Mouse (Mus musculus): Measurements from ENCODE around the gene Slc25a17. TPM values are rescaled to one million over a fixed set of nuclear protein-coding genes. Genes with fewer than 3 reads are reported as not detected.

The Slc25a17 gene
- 41.4 and 41.9 TPM in 2 replicates for polyA plus RNA-seq (2015; fragmentation: Nextera tagmentation; extraction: Ambion mirVana)

DNA sequence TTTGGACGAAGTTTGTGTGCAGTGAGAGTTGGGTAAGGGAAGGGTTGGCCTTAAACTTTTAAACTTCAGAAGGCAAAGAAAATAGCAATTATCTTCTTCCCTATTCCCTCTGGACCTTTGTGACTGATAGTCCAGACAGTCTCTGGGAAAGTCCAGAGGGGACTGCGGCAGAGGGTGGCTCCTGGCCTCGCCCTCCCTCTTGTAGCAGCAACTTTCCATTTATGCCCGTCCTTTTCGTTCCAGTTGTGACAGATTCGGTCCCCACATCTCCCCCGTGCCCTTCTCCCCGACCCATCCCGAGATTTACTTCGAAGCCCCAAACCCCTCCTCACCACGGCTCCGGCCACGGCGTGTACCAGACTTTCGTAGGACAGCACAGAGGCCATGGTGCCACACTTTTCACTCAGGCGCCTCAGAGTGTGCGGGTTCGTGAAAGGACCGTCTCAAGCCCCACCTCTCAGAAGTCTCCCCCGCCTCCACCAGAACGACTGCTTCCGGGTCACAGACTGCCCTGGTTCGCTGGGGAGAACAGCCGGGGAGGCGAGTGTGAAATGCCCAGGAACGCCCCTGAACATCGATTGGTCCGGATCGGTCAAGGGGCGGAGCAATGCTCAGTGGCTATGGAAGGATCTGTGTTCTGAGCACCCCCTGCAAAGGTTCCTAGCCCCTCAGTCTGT, at the start of gene Slc25a17:
Slc25a17 (minus strand) TSS at position 468 of the 677 bp plus-strand sequence.

DNA sequence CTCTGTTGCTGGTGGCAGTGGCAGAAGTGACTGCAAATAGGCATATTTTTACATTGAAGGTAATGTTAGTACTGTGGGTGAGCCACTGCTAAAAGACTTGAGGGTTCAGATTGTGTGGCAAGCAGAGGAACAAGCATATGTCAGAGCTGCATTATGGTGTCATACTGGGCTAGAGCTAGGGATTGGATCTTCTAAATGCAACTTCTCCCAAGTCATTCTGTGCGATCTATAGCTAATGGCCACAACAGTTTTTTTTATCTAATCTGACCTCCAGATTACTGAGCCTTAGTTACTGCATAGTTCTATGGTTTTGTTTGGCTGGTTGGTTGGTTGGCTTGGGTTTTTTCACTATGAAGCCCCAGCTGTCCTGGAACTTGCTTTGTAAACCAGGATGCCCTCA, 47.6 kb upstream of the Slc25a17 start, which contains the start of gene Dnajb7:
Dnajb7 (minus strand) TSS at position 101 of the 400 bp plus-strand sequence.

DNA sequence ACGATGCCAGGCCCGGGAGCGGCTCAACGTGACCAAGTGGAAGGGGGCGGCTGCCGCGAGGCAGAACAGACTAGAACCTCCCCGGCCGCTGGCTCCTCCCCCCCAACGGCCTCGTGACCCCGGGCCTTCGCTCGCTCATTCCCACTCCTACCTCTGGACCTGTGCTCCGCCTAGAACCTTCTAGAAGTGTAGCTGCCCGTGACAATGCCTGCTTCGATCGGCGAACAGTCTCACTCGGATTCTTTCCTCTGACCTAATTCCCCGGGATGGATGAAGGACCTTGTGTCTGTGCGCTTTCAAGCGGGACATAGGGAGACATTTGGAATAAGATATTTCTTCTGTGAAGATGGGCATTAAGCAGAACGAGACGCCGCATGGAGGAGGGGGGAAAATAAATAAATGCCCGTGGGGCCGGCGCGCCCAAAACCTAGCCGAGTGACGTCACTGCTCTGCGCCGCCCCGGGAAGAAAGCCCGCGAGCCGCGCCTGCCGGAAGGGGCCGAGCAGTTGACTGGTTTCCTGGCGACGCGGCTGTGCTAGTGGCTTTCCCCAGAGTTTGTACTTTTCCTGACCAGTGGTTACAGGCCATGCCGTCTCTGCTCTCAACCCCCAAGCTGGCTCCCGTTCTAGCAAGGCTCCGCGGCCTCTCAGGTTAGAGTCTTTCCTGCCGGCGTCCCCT, 39.2 kb upstream of the Slc25a17 start, which contains the start of the genes St13 and Xpnpep3:
St13 (minus strand) TSS at position 440 of the 678 bp plus-strand sequence.
Xpnpep3 (plus strand) TSS at position 501 of the 678 bp plus-strand sequence.

Other genes with a start within 250 kb of the Slc25a17 start
- gene Mrtfa, start 170.1 kb downstream of the Slc25a17 start, polyA plus RNA-seq (2015; fragmentation: Nextera tagmentation; extraction: Ambion mirVana) = 13.4 and 16.4 TPM in 2 replicates
- 0.12 TPM in 1 of 2 replicates, not detected in the other for gene Mchr1, start 125.3 kb downstream of the Slc25a17 start, polyA plus RNA-seq (2015; fragmentation: Nextera tagmentation; extraction: Ambion mirVana)
- 62.5 and 69.0 TPM in 2 replicates for gene St13, start 39.3 kb upstream of the Slc25a17 start, polyA plus RNA-seq (2015; fragmentation: Nextera tagmentation; extraction: Ambion mirVana)
- 5.0 TPM in 2 replicates for gene Xpnpep3, start 39.3 kb upstream of the Slc25a17 start, polyA plus RNA-seq (2015; fragmentation: Nextera tagmentation; extraction: Ambion mirVana)
- 0.96 and 1.7 TPM in 2 replicates for gene Dnajb7, start 47.5 kb upstream of the Slc25a17 start, polyA plus RNA-seq (2015; fragmentation: Nextera tagmentation; extraction: Ambion mirVana)
- 383 and 402 TPM in 2 replicates for gene Rbx1, start 105.5 kb upstream of the Slc25a17 start, polyA plus RNA-seq (2015; fragmentation: Nextera tagmentation; extraction: Ambion mirVana)
- gene Ep300, start 224.5 kb upstream of the Slc25a17 start, polyA plus RNA-seq (2015; fragmentation: Nextera tagmentation; extraction: Ambion mirVana) = 12.4 and 12.6 TPM in 2 replicates

Measured in spleen, postnatal 0 days (tissue).